Mouse (Mus musculus) stomach, postnatal 0 days (tissue): ENCODE data around the gene Fgd5. TPM values are rescaled to one million over a fixed set of nuclear protein-coding genes. Genes with fewer than 3 reads are reported as not detected.

Experiments
- ATAC-seq: fragments of 200-750 bp; cut with Nextera tagmentation; 2 replicates; pipeline ENCODE4 v1.8.0; 2017; ENCODE audit not compliant: low FRiP score, low TSS enrichment
- DNase-seq: peaks from one replicate; pipeline ENCODE4 v3.0.0-alpha.2; 2016; ENCODE audit warnings: low spot score
- H3K27ac ChIP-seq: fragments of 300-500 bp; sonication (generic); replicated peaks from 2 replicates; pipeline ENCODE4 v1.5.1; 2014; ENCODE audit warnings: mild to moderate bottlenecking, control low read depth
- H3K27me3 ChIP-seq: fragments of 300-500 bp; sonication (generic); 2 replicates; pipeline ENCODE4 v1.6.1; 2014; ENCODE audit warnings: low read length; ENCODE audit not compliant: control insufficient read depth, insufficient read depth
- H3K36me3 ChIP-seq: fragments of 300-500 bp; sonication (generic); 2 replicates; pipeline ENCODE4 v1.6.1; 2014; ENCODE audit warnings: low read length, mixed read lengths; ENCODE audit not compliant: control insufficient read depth, insufficient read depth
- H3K4me1 ChIP-seq: fragments of 300-500 bp; sonication (generic); replicated peaks from 2 replicates; pipeline ENCODE4 v1.6.1; 2014; ENCODE audit warnings: antibody characterized with exemption; ENCODE audit not compliant: control insufficient read depth, insufficient read depth
- H3K4me2 ChIP-seq: fragments of 300-500 bp; sonication (generic); replicated peaks from 2 replicates; pipeline ENCODE4 v1.6.1; 2014; ENCODE audit warnings: low read depth, mild to moderate bottlenecking, control low read depth, moderate library complexity
- H3K4me3 ChIP-seq: fragments of 300-500 bp; sonication (generic); 2 replicates; pipeline ENCODE4 v1.5.1; 2014; ENCODE audit warnings: low read depth, low read length, control low read depth
- H3K9ac ChIP-seq: fragments of 300-500 bp; sonication (generic); 2 replicates; pipeline ENCODE4 v1.6.1; 2014; ENCODE audit warnings: mild to moderate bottlenecking, low read length, control low read depth, mixed read lengths
- H3K9me3 ChIP-seq: fragments of 300-500 bp; sonication (generic); 2 replicates; pipeline ENCODE4 v1.6.1; 2016; ENCODE audit warnings: low read length; ENCODE audit not compliant: control insufficient read depth
- CTCF ChIP-seq: IDR thresholded peaks from 2 replicates; pipeline ENCODE4 v1.5.1; 2016; ENCODE audit warnings: antibody characterized with exemption, low read depth, mild to moderate bottlenecking, moderate library complexity
- EP300 ChIP-seq: optimal IDR thresholded peaks from 2 replicates; pipeline ENCODE3; 2016; ENCODE audit warnings: antibody characterized with exemption
- WGBS: fragments of 180-500 bp; shearing (Covaris S2); extraction: QIAGEN DNeasy Blood & Tissue Kit; methylation state at CpG from one replicate; pipeline ENCODE4 v1.1.7; 2014; 5-methylcytosine and 5-hydroxymethylcytosine counted together
- polyA plus RNA-seq: library from polyadenylated mRNA; unstranded; fragments of >200 nt; fragmentation: Nextera tagmentation; extraction: Ambion mirVana; gene quantifications from 2 replicates; pipeline ENCODE4 v1.2.1, GENCODE M21; 2015

Fgd5 gene
- polyA plus RNA-seq, 1 experiment from 2014 or later: 2.5 TPM

- WGBS: 32% methylated on average over 5 of the region's 5 CpGs
- ATAC-seq: peak; percentile 55
- no peak overlapping the region for H3K27ac ChIP-seq
Measured at GRCm38 (mm10) chr6:92061725-92062124, 83.0 kb downstream of the Fgd5 start.

DNA sequence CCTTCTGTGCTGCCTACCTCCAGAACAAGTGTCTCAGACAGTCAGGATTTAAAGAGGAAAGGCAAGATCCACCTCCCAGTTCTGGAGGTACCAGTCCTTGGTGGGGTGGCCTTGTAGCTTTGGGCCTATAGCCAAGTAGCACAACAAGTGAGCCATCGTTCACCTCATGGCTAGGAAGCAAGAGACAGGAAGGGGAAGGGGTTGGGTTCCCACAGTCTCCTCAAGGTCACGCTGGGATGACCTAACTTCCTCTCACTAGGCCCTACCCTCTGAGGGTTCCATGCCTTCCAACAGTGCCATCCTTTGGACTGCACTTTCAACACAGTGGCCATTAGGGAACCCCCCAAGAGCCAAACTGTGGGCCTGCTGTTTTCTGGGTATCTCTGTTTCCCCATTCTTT is 84.8 kb downstream of the Fgd5 start:
- Histone ChIP-seq H3K4me1 (no peaks in the 10 kb centered on the region), H3K36me3 (no peaks in the 10 kb centered on the region), H3K4me2 (no peak overlapping the region), H3K9ac (no peak overlapping the region), H3K27ac (no peak overlapping the region), H3K4me3 (no peak overlapping the region), H3K27me3 (no peaks in the 10 kb centered on the region), H3K9me3 (no peaks in the 10 kb centered on the region)
- ATAC-seq (no peak), DNase-seq (no peak)
- 75% methylated on average over 2 of the region's 2 CpGs for WGBS
- TF ChIP-seq EP300: no peak
- TF ChIP-seq CTCF: no peak

More at GRCm38 (mm10) chr6:92061725-92062124, 83.0 kb downstream of the Fgd5 start:
- TF ChIP-seq EP300 (no peak), CTCF (no peak)
- no peaks in the 10 kb centered on the region for H3K36me3 ChIP-seq
- no peaks in the 10 kb centered on the region for H3K9me3 ChIP-seq
- no peaks in the 10 kb centered on the region for H3K4me1 ChIP-seq
- no peaks in the 10 kb centered on the region for H3K27me3 ChIP-seq
- H3K4me3 ChIP-seq: no peak overlapping the region
- H3K4me2 ChIP-seq: no peak overlapping the region
- DNase-seq: peak; percentile 37
- H3K9ac ChIP-seq: no peak overlapping the region

- H3K9ac ChIP-seq: no peak overlapping the region
- H3K4me2 ChIP-seq: no peak overlapping the region
- 81% methylated on average over 10 of the region's 10 CpGs for WGBS
- TF ChIP-seq CTCF: no peak
- no peak for TF ChIP-seq EP300
- DNase-seq: no peak
- no peaks in the 10 kb centered on the region for H3K9me3 ChIP-seq
- H3K4me1 ChIP-seq: no peaks in the 10 kb centered on the region
- no peak overlapping the region for H3K27ac ChIP-seq
- no peak for ATAC-seq
- H3K4me3 ChIP-seq: no peak overlapping the region
- H3K36me3 ChIP-seq: no peaks in the 10 kb centered on the region
- no peaks in the 10 kb centered on the region for H3K27me3 ChIP-seq
Measured at GRCm38 (mm10) chr6:92064101-92064500, 85.4 kb downstream of the Fgd5 start.

DNA sequence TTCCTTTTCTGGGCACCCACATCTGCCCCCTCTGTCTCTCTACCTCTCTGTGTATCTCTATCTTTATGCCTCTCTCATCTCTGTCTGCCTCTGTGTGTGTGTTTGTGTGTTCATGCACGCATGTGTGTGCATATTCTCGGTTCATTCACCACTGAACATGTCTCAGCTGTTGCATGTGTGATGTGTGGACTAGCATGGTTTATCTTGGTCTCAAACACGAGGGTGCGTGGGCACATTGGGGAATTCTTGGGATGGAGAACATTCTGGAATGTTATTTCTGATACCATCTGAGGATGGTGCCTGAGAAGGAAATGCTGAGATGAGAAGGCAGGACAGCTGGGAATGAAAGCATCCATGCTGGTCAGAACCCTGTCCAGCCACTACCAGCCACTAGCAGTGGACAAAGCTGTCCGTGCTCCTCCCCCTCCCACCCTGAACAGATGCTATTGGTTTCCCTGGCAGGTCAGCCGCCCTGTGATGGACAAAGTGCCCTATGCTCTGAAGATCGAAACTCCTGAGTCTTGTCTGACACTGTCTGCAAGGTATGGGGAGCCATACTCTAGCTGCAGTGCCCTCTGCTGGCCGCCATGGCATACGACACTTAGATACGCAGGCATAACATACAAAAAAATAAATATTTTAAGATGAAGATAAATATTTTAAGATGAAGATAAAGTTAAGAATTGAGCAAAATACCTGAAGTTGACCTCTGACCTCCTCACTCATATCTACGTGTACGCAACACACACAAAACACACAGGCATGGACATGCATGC is 87.2 kb downstream of the Fgd5 start:
- WGBS: 51% methylated on average over 12 of the region's 12 CpGs
- no peak for TF ChIP-seq EP300
- TF ChIP-seq CTCF: peak; percentile 87
- Histone ChIP-seq H3K4me3 (no peak overlapping the region), H3K9ac (no peak overlapping the region), H3K4me2 (no peak overlapping the region), H3K9me3 (no peaks in the 10 kb centered on the region), H3K27me3 (no peaks in the 10 kb centered on the region), H3K27ac (no peak overlapping the region), H3K4me1 (no peaks in the 10 kb centered on the region), H3K36me3 (no peaks in the 10 kb centered on the region)
- peak; percentile 58 for DNase-seq
- no peak for ATAC-seq

DNA sequence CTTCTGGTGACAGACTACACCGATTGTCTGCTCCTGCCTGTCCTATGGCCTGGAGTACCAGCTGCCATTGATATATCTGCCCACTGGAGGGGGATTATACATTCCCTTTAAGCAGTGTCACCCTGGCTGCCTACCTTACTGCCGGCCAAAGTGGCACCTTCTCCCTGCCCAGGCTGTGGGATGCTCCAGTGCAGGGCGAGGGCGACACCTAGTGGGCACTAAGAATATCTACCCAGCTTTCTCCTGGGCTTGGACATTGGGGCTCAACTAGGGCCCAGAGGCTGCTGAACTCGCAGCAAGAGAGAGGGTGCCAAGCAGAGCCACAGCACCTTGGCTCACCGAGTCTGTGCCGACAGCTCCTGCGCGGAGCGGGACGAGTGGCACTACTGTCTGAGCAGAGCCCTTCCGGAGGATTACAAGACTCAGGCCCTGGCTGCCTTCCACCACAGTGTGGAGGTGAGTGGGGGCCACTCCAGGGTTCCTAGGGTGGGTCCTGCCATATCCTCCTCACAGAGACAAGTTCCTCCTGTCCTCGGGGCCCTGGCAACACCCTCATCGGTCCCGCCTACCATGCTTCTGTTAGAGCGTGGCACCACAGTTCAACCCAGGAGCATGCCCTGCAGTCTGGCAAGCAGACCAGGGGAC is 88.6 kb downstream of the Fgd5 start:
- no peak overlapping the region for H3K27ac ChIP-seq
- H3K4me2 ChIP-seq: no peak overlapping the region
- no peaks in the 10 kb centered on the region for H3K36me3 ChIP-seq
- TF ChIP-seq EP300 (no peak), CTCF (peak; percentile 99)
- peak; percentile 74 for DNase-seq
- 26% methylated on average over 16 of the region's 16 CpGs for WGBS
- H3K4me3 ChIP-seq: no peak overlapping the region
- H3K9me3 ChIP-seq: no peaks in the 10 kb centered on the region
- H3K27me3 ChIP-seq: no peaks in the 10 kb centered on the region
- no peaks in the 10 kb centered on the region for H3K4me1 ChIP-seq
- no peak overlapping the region for H3K9ac ChIP-seq
- peak; percentile 81 for ATAC-seq
